Mouse (Mus musculus) frontal cortex, postnatal 25 days (tissue): ENCODE data around the gene Arhgef33.
"Not testable (repeated sequence)": the region's sequence is repeated elsewhere in the genome, so short reads cannot be mapped to it uniquely, and the experiment has no call there.

ENCODE experiments used
- DNase-seq, 2 experiments: peaks; one replicate each; pipeline ENCODE4 v3.0.0; 2022; ENCODE audit warnings: low spot score in 2 of 2

Gene Arhgef33

DNA sequence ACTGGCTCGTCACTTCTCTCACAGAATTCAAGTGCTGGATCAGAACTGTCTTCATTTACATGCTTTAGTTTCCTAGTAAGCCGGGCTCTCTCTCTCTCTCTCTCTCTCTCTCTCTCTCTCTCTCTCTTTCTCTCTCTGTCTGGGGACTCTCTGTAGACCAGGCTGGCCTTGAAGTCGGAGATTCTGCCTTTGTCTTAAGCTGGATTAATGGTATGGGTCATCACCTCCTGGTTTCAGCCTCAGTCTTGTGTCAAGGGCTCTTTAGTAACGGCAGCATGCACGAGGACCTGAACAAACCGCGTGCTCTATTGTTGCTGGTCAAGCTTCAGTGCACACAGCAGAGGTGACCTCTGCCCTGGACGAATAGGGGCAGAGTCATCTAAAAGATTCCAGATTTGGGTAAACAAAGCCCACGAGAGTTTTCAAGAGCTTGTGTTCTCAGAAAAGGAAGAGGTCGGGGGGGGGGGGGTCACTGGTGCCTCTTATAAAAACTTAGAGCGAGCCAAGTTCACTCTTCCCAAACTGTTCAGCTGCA lies 39.5 kb downstream of the Arhgef33 start:
- DNase-seq: no peak

DNA sequence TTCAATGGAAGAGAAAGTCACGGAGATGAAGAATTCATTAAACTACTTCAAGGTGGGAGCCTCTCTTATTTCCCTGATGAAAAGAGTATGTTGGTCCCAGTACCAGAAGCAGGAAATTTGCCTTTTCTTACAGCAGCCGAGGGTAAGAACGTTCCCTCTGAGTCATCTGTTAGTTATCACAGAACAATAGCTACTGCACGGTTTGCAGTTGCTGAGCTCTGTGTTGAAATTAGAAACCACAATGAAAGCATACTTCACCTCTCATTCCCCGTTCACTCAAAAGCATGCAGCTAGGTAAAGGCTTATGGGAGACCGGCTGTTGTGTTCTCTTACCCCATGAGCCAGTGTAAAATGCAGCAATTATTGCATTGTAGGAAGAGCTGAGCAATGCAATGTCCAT lies 40.0 kb downstream of the Arhgef33 start:
- no peak for DNase-seq

DNA sequence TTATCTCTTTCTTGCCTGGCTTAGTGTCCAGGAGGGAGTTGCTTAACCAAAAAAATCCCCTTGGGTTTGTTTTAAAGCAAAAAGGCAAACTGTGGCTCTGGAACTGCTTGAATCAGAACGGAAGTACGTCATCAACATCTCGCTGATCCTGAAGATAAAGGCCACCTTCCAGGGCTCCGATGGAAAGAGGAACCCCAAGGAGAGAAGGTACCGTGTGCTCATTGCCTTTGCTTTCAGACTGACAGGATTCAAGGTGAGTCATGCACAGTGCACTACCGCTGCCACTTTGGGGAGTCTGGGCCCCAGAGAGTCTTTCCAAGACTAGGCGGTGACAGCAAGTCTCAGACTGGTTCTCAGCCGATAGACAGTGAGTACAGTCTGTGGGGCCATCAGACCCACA lies 53.0 kb downstream of the Arhgef33 start:
- no peak for DNase-seq

DNA sequence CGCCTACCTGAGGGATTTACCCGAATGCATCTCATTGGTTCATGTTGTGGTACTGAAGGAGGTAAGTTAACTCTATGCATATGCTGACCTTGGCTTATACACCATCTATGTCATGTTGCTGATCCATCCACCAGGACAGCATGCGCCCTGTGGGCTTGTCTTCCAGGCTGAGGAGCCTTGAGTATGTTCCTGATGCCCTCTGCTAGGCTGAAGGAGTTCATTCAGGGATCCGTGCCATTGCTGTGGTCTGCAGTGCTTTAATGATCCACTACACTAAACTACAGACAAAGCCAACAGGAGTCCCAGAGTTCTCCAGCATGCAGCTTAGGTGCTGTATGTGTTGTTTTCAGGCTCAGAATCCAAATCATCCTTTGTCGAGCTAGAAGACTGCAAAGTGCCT lies 60.1 kb downstream of the Arhgef33 start:
- DNase-seq: no peak

DNA sequence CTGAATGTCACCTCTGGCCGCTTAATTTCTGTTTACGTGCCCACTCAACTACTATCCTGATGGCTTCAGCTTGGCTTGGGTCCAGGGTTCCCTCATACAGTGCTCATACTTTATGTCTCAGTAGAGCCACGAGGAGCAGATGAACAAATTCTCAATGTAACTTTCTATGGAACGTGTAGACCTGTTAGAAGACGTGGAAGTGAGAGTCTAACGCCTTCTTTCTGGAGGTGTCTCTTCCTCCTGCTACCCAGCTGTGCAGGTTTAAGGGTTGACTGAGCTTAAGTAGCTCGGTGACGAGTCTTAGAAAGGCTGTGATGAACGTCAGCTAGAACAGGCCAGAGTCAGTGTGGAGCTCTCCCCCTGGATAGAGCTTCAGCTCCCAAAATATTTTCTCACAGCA lies 61.4 kb downstream of the Arhgef33 start:
- no peak for DNase-seq

DNA sequence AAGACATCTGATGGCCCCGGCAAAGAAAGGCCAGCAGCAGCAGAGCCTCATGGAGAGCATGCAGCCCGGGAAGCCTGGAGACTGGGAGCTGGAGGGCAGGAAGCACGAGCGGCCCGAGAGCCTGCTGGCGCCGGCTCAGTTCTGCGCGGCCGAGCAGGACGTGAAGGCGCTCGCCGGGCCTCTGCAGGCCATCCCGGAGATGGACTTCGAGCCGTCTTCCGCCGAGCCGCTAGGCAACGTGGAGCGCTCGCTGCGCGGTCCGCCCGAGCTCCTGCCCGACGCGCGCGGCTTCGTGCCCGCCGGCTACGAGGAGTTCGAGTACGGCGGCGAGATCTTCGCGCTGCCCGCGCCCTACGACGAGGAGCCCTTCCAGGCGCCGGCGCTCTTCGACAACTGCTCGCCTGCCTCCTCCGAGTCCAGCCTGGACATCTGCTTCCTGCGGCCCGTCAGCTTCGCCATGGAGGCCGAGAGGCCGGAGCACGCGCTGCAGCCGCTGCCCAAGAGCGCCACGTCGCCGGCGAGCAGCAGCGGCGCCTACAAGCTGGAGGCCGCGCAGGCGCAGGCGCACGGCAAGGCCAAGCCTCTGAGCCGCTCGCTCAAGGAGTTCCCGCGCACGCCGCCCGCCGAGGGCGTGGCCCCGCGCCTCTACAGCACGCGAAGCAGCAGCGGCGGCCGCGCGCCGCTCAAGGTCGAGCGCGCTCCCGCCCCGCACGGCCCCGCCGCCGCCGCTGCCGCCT lies 66.0 kb downstream of the Arhgef33 start, which contains the start of gene Gm10190:
Gm10190 (minus strand) TSS at position 553 of the 737 bp plus-strand sequence.
- DNase-seq: peak; percentile 73 to 79

DNA sequence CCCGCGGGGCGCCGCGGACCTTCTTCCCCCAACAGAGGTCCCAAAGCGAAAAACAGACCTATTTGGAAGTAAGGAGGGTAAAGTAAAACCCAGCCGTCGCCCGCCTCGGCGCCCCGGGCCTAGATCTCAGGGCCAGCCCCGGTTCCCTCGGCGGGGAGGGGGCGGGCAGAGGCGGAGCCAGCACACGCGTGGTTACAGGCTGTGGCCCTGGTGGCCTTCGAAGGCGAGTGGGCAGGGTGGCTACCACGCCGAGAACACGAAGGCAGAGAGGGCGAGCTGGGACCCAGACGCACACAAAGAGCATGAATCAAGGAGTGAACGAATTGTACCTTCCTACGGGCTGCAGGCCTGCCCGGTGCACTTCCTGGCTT lies 66.5 kb downstream of the Arhgef33 start:
- no peak for DNase-seq

DNA sequence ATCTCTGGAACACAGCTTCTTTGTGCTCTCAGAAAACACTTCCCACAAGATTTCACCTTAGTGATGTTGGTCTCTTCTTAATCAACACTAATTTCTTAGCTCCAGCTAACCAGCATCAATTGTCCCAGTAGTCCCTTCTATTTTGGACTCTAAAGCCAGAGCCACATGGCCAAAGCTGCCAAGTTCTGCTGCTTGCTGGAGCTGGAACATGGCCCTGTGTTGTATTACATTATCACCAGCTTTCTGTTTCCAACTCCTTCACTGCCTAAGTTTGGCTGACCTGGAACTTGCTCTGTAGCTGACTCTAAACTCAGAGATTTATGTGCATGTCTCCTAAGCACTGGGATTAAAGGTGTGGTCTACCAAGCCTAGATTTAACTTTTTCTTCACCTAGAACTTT lies 71.2 kb downstream of the Arhgef33 start:
- not testable (repeated sequence) for DNase-seq

DNA sequence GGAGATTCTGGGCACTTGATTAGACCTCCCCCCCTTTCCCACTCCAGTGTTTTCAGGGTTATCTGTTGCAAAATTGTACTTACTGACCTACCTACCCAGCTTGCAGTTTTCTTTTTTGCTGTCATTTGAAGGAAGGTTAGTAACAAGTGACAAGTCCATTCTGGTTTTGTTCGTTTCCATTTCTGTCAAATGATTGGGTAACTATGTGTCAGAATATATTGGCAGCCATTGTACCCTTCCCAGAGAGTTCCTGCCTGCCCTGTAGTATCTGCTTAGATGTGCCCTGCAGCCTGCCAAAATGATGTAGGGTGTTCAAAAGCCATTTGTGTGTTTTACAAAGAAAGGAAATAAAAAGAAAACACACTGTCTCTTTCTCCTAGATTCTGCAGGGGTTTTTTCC lies 78.5 kb downstream of the Arhgef33 start:
- DNase-seq: no peak

DNA sequence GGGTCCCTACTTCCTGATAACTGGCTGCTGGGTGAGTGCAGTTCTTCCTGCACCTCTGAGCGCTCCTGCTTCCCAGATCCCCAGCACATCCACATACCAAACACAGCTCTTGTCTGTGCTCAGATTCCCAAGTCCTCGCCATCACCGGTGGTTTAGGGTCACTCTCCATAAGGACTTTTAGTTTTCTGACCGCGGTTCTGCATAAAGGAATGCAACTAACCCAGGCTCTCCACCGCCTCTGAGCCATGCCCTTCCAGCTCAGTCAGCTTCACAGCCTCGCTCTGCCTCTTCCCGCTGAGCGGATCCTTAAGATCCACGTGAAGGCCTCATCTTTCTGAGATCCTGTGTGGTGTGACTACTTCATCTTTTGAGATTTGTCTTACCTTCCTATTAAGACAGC lies 82.8 kb downstream of the Arhgef33 start:
- DNase-seq: no peak

DNA sequence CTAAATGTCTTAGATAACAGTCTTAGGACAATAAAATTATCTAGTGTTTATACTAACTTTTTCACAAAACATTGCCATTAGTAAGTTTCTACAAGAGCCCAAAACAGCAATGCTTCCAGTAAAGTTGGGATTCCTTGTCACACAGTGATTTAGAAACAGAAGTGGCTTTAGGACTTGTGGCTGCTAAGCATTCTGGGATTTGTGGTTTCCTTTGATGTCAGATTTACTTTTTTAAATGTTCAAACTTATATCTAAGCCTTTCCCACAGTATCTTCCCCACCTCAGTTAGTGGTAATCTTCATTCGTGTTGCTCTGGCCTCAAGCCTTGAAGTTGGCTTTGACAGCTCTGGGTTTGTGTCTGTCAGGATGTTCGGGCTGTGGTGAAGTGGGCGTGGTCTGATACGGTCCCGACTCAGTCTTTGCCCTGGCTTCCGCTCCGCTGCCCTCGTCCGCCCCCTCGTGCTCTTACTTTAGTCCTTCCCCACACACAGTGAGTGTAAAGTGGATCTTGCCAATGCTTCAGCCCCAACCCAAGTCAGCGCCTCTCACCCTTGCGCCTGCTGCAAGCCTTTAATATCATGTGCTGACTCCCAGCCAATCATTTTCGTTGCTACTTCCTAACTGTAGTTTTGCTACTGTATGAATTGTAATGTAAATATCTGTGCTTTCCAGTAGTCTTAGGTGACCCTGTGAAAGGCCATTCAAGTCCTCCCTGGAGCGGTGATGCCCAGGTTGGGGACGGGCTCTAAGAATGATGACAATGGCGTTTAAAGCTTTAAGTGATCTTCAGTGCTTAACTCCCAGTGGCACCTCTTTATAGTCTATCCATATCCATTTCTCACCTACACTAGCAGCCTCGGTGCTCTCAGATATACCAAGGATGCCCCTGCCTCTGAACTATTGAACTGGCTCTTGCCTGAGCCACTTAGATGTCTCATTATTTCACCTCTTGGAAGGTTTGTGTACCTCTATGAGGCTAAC lies 84.5 kb downstream of the Arhgef33 start:
- DNase-seq: peak in 1 of 2 experiments; percentile 9

DNA sequence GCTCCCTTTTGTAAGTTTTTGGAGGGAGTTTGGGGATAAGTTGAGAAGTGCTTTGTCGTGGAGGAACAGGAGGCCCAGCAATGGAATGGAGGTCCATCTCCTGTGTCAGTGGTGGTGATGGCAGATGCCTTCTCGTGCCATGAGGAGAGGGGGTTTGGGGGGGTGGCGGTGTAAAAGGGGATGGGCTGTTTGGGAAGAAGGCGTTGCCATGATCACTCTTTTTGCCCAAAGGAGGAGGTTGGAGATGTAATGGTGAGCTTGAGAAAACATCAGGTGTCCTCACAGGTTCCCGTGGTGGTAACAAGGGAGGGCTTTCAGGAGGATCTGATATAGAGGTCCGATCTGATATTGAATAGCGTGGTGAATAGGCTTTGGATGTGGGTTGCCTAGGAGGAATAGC lies 91.0 kb downstream of the Arhgef33 start:
- DNase-seq: no peak

DNA sequence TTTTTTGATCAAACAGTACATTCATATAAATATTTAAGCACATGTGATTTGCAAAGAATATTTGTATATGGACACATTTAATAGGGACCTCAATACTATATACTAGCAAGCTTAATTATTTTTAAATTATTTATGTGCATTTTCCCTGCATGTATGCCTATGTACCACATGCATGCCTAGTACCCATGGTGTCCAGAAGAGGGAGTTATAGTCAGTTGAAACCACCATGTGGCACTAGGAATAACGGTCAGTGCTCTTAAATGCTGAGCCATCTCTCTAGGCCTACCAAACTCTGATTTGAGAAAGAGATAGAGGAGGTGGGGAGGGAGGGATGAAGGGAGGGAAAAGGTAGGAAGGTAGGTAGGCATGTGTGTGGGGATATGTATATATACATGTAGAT lies 104.0 kb downstream of the Arhgef33 start:
- no peak for DNase-seq

DNA sequence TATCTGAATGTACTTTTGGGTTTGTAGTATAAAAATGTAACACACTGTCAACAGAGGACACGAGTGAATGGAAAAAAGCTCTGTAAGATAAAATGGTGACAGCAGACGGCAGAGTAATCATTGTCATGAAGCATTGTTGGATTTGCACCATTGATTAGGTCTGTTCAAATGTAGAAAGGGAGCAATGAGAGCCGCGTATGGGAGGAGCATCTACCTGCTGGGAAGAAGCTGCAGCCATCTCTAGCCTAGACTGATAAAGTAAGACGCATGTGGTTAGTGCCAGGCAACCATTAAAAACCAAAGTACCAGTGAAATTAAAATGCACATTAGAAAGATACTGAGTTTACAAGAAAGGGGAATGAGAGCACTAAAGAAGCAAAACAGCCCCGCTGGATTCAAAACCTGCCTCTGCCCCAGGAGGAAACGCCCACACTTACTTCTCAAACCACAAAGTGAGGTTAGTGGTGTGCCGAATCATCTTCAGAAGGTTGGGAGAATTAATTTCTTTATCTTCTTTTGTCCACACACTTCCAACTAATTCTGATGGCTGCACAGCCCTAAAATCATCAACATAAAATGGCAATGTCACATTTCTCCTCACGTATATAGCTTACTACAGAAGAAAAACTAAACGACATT lies 111.5 kb downstream of the Arhgef33 start:
- no peak for DNase-seq

DNA sequence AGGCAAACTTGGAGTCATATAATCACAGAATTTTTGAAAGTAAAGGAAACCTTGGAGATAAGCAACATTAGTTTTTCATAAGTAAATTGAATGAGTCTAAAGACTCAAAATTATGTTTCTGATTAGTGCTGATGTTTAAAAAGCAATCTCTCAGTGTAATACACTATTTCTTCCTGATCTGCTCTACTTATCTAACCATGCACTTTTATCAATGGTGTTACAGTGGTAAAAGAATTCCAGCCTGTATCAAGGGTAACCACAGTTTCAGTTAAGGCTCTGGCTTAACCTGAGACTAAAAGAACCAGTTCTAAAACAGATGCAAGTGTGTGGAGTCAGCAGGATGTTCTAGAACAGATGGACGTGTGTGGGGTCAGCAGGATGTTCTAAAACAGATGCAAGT lies 113.8 kb downstream of the Arhgef33 start:
- no peak for DNase-seq

DNA sequence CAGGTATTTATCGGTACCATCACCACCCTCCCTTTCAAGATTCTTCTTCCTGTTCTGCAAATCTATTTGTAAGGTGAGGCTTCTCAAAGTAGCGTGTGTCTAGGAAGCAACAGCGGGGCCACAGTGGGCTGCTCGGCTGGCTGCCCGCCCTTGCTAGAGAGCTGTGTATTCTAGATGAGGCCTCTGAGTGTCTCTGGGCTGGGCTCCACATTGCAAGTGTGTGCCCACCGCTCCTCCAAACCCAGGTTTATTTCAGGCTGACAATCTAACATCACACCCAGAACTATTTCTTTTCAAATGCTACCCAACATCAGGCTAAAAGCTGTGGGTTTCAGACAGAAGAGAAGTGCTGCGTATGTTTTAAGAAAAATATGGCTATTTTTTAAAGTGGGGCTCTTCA lies 119.0 kb downstream of the Arhgef33 start:
- no peak for DNase-seq

DNA sequence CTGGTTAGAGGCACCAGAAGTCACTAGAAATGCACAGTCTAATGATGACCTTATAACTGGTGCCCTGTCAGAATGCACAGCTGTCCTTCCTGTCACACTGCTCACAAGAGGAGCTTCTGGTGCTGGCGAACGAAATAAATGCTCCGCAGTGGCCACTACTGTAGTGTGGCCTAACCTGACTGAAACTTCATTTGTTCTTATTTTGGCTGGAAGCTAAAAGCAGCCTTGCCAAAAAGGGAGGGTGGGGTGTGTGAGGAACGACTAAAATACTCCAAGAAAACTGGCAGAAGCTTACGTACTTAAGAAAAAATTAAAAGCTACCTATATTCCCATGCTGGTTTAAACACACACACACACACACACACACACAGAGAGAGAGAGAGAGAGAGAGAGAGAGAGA lies 119.7 kb downstream of the Arhgef33 start:
- DNase-seq: no peak

DNA sequence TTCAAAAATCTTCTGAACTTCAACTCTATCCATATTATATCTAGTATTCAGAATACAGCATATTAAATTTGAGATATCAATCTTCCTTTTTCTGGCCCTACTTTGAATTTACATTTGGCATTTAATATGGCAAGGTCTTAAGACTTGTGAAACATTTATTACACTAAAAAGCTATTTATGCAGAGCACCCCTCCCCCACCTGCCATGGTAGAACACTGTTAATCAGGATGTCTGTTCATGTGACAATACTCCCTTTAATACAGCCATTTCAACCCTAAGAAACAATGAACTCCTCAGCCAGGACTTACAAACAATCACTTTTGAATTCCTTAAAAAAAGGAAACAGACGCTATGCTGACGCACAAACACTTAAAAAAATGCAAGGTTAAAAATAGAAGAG lies 120.8 kb downstream of the Arhgef33 start:
- DNase-seq: no peak

DNA sequence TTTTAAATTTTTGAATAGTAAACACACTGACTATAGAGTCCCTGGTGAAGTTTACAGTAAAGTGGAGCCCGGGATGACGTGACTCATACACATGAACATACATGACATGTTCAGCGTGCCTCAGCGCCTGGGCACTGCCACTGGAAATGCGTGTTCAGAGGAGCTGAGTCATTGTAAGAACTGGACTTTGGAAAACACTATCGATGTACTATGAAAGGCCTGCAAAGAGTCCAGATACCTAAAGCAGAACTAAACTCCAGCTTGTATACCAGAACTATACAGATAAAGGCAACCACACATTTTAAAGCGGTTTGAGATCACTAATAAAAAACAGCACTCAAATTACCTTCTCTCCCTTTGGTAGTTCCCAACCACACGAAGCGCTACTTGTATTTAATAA lies 124.8 kb downstream of the Arhgef33 start:
- no peak for DNase-seq

DNA sequence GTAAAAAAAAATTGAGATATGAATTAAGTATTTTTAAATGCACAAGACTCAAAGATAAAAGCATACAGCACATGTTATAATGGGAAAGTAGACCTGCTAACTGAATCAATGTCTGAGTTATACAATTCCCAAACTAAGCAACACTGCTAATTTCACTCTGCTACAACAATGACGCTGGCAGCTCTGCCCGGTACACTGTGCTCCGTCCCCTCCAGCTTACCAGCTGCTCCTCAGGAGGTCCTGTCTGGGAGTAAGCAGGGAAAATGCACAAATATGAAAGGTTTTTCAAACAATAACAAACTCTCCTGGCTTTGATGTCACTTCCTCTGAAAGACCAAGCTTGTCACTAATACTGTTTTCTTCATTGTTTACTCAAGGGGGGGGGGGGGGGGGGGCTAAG lies 127.2 kb downstream of the Arhgef33 start:
- no peak for DNase-seq

DNA sequence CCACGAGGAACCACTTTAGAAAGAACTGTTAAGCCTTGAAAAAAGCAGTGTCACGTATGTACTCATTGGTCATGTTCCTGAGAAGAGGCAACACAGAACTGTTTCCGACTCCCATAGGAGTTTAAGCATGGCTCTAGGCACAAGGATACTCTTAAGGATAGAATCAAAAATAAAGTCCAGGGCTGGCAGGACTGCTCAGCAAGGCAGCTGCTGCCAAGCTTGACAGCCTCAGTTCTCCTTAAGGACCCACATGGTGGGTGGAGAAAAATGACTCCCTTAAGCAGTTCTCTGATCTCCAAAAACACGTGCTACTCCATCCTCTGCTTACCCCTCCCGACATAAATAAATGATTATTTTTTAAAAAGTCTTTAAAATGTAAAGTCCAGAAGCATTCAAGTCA lies 128.5 kb downstream of the Arhgef33 start:
- DNase-seq: no peak

DNA sequence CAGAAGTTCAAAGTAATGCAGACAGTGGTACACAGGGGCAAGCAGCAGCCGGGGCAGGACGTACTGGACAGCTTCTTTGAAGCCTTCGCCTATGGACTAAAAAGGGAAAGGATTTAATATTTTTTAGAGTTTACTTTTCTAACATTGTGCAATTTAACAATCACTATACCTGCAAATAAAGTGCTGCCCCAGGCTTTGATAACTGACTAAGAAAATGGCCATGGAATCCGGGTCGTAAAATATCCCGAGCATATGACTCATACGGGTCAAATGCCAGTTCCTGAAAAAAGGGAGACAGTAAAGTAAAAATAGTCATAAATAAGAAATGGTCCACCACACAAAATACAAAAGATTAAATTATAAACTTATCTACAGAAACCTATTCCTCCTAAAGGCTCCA lies 138.2 kb downstream of the Arhgef33 start:
- DNase-seq: no peak
